Mouse (Mus musculus): ENCODE data around the gene Zc3h15.
"Not testable (repeated sequence)": the region's sequence is repeated elsewhere in the genome, so short reads cannot be mapped to it uniquely, and the experiment has no call there.

Gene Zc3h15

GRCm38 (mm10) chr2:83674896-83675295 lies 30.7 kb downstream of the Zc3h15 start:
- DNase-seq, result no peak

DNA sequence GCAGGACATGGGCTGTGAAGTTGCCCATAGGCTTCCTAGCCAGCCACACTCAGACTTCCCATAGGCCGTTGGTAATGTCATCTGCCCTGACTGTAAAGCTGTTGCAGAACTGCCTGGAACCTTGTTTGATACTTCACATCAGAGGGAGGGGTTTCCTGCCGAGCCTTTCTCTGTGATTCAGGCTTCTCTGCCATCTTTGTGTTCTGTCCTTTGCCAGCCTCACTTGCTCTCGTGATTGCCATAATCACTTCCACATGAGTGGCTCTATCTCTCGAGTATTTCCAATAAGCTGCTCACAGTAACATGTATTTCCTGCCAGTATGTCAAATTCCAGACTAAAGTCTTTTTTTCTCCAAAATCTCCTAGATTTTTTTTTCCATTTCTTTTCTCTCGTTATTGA lies 31.4 kb downstream of the Zc3h15 start:
- no peak for DNase-seq

DNA sequence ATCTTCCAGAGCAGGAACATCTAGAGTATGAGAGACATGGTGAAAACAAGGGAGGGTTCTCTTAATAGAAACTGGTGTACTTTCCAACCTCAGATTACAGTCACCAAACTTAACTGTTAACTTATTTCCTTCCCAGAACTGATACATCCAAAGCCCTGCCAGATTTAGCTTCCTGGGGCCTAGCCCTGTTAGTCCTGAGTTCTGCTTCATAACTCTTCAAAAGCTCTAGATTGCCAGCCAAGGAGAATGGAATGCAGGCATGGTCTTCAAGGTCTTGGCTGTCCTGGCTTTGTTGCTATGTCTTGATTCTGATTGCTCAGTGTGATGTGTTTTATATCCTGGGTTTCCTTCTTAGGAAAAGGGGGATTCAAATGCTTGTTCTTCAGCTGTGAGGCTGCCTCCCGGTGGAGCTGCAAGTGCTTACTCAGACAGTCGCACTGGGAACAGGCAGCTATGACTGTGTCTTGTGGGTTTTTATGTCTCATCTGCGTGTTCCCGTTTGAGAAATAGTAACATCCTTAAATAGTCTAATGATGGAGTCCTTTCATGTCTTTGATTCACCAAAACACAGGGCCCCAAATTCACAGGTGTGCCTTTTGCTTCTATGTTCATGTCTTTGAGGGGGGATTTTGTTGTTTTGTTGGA lies 32.1 kb downstream of the Zc3h15 start:
- DNase-seq, result no peak

GRCm38 (mm10) chr2:83681332-83681731 lies 37.1 kb downstream of the Zc3h15 start:
- no peak for DNase-seq

- DNase-seq, result no peak
These were observed 37.5 kb downstream of the Zc3h15 start for GRCm38 (mm10) chr2:83681785-83682184.

GRCm38 (mm10) chr2:83682282-83682681 lies 38.0 kb downstream of the Zc3h15 start:
- DNase-seq, result no peak

- DNase-seq, result no peak
These were observed 39.7 kb downstream of the Zc3h15 start for GRCm38 (mm10) chr2:83683731-83684519.

DNA sequence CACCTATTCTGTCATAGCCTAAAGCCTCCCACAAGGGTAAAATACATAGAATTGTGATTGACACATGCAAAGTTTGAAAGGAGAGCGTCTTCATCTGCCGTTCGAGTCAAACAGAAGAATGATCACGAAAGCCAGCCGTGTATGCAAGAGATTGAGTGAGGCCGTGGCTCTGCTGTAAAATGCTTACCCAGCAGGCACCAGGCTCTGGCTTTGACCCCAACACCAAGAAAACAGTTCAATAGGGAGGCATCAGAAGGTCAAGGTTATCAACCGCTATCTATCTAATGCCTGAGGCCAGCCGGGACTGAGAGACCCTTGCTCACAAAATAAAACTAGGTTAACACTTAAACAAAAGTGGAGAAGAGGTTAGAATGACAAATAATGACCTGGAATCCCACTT lies 40.5 kb downstream of the Zc3h15 start:
- DNase-seq, result no peak

DNA sequence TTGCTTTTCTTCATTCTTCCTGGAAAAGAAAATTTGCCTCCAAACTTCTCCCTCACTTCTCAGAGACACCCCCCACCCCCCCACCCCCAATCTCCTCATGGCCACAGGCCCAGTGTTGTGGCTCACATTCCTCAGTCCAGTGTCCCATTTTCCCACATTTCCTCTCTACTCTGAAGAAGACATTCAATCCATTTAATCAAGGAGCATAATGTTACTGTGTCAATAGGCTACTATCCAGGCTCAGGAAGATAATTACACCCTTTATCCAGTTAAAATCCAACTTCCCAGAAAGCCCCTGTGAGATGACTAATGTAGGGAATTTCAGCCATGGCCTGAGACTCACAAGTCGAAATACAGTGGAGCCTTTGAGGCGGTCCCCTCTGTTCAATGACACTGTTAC lies 46.1 kb downstream of the Zc3h15 start:
- DNase-seq, result no peak

DNA sequence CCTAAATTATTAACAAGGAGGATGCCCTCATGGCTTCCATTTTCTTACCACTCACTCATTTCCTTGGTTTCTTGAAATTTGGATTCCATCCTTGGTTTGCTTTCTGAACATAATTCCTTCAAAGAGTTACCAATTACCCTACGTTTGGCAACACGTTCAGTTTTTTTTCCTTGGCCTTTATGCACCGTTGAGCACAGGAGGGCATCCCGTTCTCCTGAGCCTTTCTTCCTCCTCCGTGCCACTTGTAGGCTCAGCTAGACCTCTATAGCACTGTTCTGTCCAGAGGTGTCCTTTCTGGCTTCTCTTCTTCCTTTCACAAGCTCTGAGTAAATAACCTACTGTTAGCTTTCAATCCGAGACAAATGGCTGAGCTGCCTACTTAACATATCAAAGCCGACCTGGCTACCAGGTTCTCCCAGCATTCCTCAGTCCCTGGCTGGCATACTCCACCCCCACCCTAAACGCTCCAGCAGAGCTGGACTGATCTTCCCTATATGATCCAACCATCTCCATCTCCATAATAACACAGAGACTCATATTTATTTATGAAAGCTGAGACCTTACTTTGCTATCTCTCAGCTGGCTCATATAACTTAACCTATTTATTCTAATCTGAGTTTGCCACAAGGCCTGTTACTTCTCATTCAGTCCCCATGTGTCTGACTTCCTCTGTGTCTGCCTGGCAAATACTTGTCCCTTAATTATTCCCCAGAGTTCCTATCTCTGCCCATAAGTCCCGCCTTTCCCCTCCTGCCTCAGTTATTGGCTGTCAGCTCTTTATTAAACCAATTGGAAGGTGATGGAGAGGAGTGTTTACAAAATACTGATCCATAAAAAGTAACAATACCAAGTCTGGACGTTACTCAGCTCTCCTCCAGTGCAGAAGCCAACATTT lies 48.7 kb downstream of the Zc3h15 start:
- no peak for DNase-seq

DNA sequence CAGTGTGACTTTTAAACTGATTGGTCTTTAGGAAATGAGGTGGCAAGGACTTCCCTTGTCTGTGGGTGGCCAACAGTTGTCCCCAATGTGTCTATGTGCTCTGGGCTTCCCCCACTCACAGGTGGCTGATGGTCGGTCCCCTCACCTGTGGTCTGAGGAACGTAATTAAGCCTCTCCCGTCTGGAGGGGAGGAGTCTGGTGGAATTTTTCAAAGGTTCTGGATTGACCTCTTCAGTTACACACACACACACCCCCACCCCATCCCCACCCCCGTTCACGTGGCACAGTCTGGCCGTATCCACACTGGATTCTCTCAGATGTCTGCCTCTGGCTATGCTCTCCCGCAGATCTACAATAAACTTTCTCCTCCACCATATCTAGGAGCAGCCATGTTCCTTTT lies 49.8 kb downstream of the Zc3h15 start:
- no peak for DNase-seq

- DNase-seq, result no peak
These were observed 51.4 kb downstream of the Zc3h15 start for GRCm38 (mm10) chr2:83695345-83696247.

GRCm38 (mm10) chr2:83698484-83698883 lies 54.2 kb downstream of the Zc3h15 start:
- no peak for DNase-seq

- no peak for DNase-seq
These were observed 55.1 kb downstream of the Zc3h15 start for GRCm38 (mm10) chr2:83699324-83699723.

DNA sequence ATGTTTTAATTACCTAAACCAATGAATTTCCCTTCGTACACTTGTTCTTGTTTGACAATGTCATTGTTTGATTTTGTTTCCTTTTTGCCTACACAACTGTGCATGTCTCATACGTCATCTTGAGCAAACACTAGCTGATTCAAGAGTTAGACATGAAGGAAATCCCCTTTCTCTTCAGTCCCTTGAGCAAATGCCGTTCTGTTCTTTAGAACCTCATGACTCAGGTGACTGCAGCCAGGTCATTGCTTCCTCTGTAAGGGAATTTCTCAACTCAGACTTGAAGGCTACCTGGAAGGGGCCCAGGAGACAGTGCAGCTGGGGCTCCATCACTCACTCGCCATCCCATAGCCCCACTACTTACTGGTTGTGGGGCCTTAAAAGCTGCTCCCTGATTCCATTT lies 56.4 kb downstream of the Zc3h15 start:
- no peak for DNase-seq

DNA sequence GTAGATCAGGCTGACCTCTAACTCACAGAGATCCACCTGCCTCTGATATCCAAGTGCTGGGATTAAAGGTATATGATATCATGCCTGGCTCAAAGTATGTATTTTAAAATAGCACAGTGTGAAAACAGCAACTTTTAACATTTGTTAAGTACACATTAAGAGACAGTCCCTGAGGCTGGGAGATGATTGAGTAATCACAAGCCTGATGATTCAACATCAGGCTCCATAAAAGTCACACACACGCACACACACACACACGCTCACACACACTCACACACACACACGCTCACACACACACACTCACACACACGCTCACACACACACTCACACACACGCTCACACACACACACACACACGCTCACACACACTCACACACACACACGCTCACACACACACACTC lies 58.2 kb downstream of the Zc3h15 start:
- DNase-seq, result no peak

- DNase-seq, result no peak
These were observed 61.4 kb downstream of the Zc3h15 start for GRCm38 (mm10) chr2:83705580-83706158.

DNA sequence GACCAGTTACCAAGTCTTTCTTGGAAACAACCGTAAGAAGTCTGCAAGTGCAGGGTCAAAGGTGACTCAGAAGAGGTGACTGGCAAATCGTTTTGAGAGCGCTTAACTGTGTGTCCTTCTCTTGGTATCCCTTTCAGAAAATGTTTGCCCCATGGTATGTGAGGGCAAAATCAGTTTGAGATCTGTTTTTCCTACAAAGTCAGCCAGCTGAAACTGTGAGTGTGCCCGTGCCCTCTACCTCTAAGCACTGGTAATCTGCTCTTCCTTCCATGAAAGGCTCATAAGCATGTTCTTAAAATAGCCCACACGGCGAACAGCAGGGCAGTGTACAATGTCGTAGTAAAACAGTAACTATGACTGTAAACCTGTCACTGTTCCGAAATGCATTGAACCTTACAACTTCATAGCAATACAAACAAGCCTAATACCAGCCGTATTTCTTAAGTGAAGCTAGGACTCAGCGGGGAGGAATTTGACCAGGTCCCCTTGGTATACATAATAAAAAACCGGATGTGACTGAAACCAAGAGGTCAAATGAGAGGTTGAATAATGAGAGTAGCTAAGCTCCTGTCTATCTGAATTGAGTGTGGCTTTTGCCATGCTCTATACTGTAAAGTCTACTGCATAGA lies 65.8 kb downstream of the Zc3h15 start:
- no peak for DNase-seq

DNA sequence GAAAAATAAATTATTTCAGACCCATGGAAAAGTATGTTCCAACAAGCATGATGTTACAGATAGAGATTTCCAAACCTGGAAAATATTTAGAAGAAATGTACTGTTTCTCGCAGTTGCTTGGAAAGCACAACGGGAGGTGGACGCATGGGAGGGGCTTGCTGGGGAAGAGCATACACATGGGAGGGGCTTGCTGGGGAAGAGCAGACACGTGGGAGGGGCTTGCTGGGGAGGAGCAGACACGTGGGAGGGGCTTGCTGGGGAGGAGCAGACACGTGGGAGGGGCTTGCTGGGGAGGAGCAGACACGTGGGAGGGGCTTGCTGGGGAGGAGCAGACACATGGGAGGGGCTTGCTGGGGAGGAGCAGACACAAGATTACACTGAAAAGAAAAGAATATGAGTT lies 69.0 kb downstream of the Zc3h15 start:
- not testable (repeated sequence) for DNase-seq

GRCm38 (mm10) chr2:83713946-83714345 lies 69.7 kb downstream of the Zc3h15 start:
- no peak for DNase-seq

All from thymus, postnatal 14 days (tissue).